Comparison of ENCODE assay signal across 9 mouse cellular contexts in the genomic region with DNA sequence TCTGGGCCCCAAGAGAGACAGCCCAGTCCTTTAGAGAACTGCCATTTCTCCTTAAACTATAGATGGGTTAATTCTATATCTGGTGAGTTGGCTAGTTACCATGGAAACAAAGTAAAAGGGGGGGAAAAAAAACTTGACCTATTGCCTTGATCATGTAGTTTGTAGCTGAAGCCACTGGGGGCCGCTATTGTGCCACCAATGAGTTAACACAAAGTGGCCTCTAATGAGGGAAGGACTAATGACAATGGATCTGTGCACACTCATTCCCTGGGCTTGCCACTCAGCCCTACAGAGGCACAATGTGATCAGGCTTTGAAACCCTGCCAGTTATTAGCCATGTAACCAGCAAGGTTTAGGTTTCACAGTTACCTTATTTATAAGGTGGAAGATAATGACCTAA. TPM values are rescaled to one million over a fixed set of nuclear protein-coding genes. Genes with fewer than 3 reads are reported as not detected.
DNase-seq lines count a peak whose midpoint lies in the region; ATAC-seq lines count a peak whose summit lies in the region.
"Had no signal": no experiment of that assay in that cellular context is flagged by ENCODE, and none has a peak within 500 bp of the region (broad histone marks: within the 10 kb centered on the region; RNA-seq: fewer than 3 reads in every experiment).

No protein-coding gene starts in this region.

- H3K36me3 ChIP-seq in liver, embryonic 12.5 days: peaks cover 5% of the 10 kb centered on the region
- peaks cover 5% of the 10 kb centered on the region for H3K36me3 ChIP-seq in limb, embryonic 10.5 days

- H3K9me3 ChIP-seq in liver, embryonic 12.5 days (replicated peaks): no peaks in the 10 kb centered on the region
- H3K9me3 ChIP-seq in limb, embryonic 10.5 days (replicated peaks): no peaks in the 10 kb centered on the region
- H3K9me3 ChIP-seq: megakaryocyte, embryonic 14.5 days had no signal

- no peak overlapping the region for H3K9ac ChIP-seq in liver, embryonic 12.5 days

- no peak for ATAC-seq in liver, embryonic 12.5 days

- H3K4me3 ChIP-seq in liver, embryonic 12.5 days: no peak overlapping the region
- H3K4me3 ChIP-seq in limb, embryonic 10.5 days: no peak overlapping the region
- H3K4me3 ChIP-seq: megakaryocyte, embryonic 14.5 days had no signal

- H3K4me1 ChIP-seq in liver, embryonic 12.5 days: peaks cover 40% of the 10 kb centered on the region
- peaks cover 32% of the 10 kb centered on the region for H3K4me1 ChIP-seq in limb, embryonic 10.5 days

- no peak overlapping the region for H3K27ac ChIP-seq in liver, embryonic 12.5 days
- no peak overlapping the region for H3K27ac ChIP-seq in limb, embryonic 10.5 days

- peaks cover 9% of the 10 kb centered on the region; the same call in 1 of the 2 replicates for H3K27me3 ChIP-seq in liver, embryonic 12.5 days (replicated peaks)
- no peaks in the 10 kb centered on the region for H3K27me3 ChIP-seq in limb, embryonic 10.5 days (ENCODE audit: low read depth, poor library complexity, severe bottlenecking)

- 0% methylated on average over 1 of the region's 1 CpGs for WGBS in liver, embryonic 12.5 days (ENCODE audit: insufficient replicate concordance)
- 0% methylated on average over 1 of the region's 1 CpGs for WGBS in limb, embryonic 10.5 days

- DNase-seq in liver: peak; percentile 70
- peak; percentile 71 for DNase-seq in MN1 (ENCODE audit: low spot score)
- DNase-seq in cerebellum, postnatal 14 days: peak; percentile 87 to 91
- peak; percentile 80 for DNase-seq in heart, postnatal 4 days
- DNase-seq in limb, embryonic 10.5 days (ENCODE audit: low spot score): peak; percentile 80
- DNase-seq in natural killer cell, adult 2 months (ENCODE audit: low spot score in 2 of 2): peak; percentile 58 to 73
- DNase-seq in yolk sac, embryonic 10.5 days (ENCODE audit: low spot score): peak; percentile 35

- H3K4me2 ChIP-seq in liver, embryonic 12.5 days: no peak overlapping the region

RNA-seq across cellular contexts. Expression of gene Rce1, which starts 3.4 kb away (rescaled TPM):
- 35.9 and 39.3 TPM in 2 replicates for polyA plus RNA-seq in liver, embryonic 12.5 days (2016; fragmentation: Nextera tagmentation; extraction: Ambion mirVana)
- 10 to 100 TPM; 16.1 to 18.0 TPM for total RNA-seq in heart, postnatal 4 days (2021)
- polyA plus RNA-seq in limb, embryonic 10.5 days (2016; fragmentation: Nextera tagmentation; extraction: Ambion mirVana): 85.7 and 90.4 TPM in 2 replicates

RNA-seq across cellular contexts. Expression of gene Lrfn4, which starts 13.4 kb away (rescaled TPM):
- 2.6 and 2.7 TPM in 2 replicates for polyA plus RNA-seq in liver, embryonic 12.5 days (2016; fragmentation: Nextera tagmentation; extraction: Ambion mirVana)
- 10 to 100 TPM; 19.1 to 20.5 TPM for total RNA-seq in heart, postnatal 4 days (2021)
- polyA plus RNA-seq in limb, embryonic 10.5 days (2016; fragmentation: Nextera tagmentation; extraction: Ambion mirVana): 7.8 and 8.0 TPM in 2 replicates

Comparison
In these comparisons a context has a peak if more than half of its experiments do, and no peak if none do; other contexts are left out.
1. DNase-seq: peak in every context shown above with its lines; median percentile 89 in cerebellum, postnatal 14 days; 80 in heart, postnatal 4 days; 80 in limb, embryonic 10.5 days; 71 in MN1; 70 in liver; 66 in natural killer cell, adult 2 months; 35 in yolk sac, embryonic 10.5 days.